Mouse (Mus musculus): ENCODE measurements around the gene Rplp1. TPM values are rescaled to one million over a fixed set of nuclear protein-coding genes. Genes with fewer than 3 reads are reported as not detected.
A peak's percentile ranks its signal among the peaks of the same experiment; 100 is the strongest.

The Rplp1 gene
- polyA plus RNA-seq, 1 experiment from 2014 or later, result 834 TPM

- Histone ChIP-seq H3K4me2 (0 out of 2 replicates have a peak overlapping the region, but pooled peaks have one; percentile 0), H3K4me3 (no peak overlapping the region), H3K4me1 (replicated peaks) (peaks cover 23% of the 10 kb centered on the region), H3K36me3 (peaks cover 44% of the 10 kb centered on the region), H3K9me3 (replicated peaks) (no peaks in the 10 kb centered on the region), H3K27me3 (no peaks in the 10 kb centered on the region), H3K9ac (no peak overlapping the region), H3K27ac (peak overlapping the region; percentile 40)
- no peak for ATAC-seq (replicated peaks; ENCODE audit: insufficient number of reproducible peaks, insufficient read depth, low FRiP score, low read depth)
- 48% methylated on average over 3 of the region's 3 CpGs for whole genome bisulfite sequencing
Measured at GRCm38 (mm10) chr9:61941054-61941453, 26.7 kb upstream of the Rplp1 start.

- ATAC-seq (replicated peaks; ENCODE audit: insufficient number of reproducible peaks, insufficient read depth, low FRiP score, low read depth), result no peak
- Histone ChIP-seq H3K4me3 (no peak overlapping the region), H3K36me3 (peaks cover 85% of the 10 kb centered on the region), H3K9me3 (replicated peaks) (no peaks in the 10 kb centered on the region), H3K4me2 (no peak overlapping the region), H3K27ac (no peak overlapping the region), H3K9ac (no peak overlapping the region), H3K4me1 (replicated peaks) (no peaks in the 10 kb centered on the region), H3K27me3 (no peaks in the 10 kb centered on the region)
- 65% methylated on average over 2 of the region's 2 CpGs for WGBS
Measured at GRCm38 (mm10) chr9:61933333-61933732, 19.0 kb upstream of the Rplp1 start.

- no peak overlapping the region for H3K27ac ChIP-seq
- peaks cover 82% of the 10 kb centered on the region for H3K36me3 ChIP-seq
- no peak overlapping the region for H3K4me2 ChIP-seq
- no peak for ATAC-seq (replicated peaks; ENCODE audit: insufficient number of reproducible peaks, insufficient read depth, low FRiP score, low read depth)
- H3K9ac ChIP-seq, result no peak overlapping the region
- H3K4me3 ChIP-seq, result no peak overlapping the region
- no peaks in the 10 kb centered on the region for H3K4me1 ChIP-seq (replicated peaks)
- no peaks in the 10 kb centered on the region for H3K9me3 ChIP-seq (replicated peaks)
- WGBS, result 54% methylated on average over 3 of the region's 3 CpGs
- no peaks in the 10 kb centered on the region for H3K27me3 ChIP-seq
Measured at GRCm38 (mm10) chr9:61932009-61932408, 17.7 kb upstream of the Rplp1 start.

DNA sequence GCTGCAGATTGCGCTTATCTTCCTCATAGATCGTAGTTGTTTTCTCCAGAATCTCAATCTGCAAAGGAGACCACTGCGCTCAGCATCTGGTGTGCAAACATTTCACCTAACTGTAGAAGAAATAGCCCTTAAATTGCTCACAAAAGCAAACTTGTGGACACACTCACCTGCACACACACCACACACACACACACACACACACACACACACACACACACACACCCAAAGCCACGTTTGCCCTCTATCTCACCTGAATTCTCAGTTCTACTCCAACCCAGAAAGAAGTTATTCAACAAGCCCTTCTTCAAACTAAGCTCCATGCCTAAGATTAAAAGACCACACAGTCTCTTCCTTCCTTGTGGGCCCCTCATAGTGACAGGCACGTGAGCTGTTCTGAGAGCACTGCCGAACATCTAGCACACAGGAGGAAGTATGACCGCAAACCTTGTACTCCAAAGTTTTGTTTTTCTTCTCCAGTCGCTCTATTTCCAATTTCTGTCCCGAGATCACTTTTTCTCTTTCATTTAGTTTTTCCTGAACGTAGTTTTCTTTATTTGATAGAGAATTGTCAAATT lies 10.8 kb upstream of the Rplp1 start:
- no peaks in the 10 kb centered on the region for H3K27me3 ChIP-seq
- no peak overlapping the region for H3K4me3 ChIP-seq
- no peaks in the 10 kb centered on the region for H3K4me1 ChIP-seq (replicated peaks)
- WGBS, result 85% methylated on average over 10 of the region's 10 CpGs
- no peak overlapping the region for H3K9ac ChIP-seq
- no peak overlapping the region for H3K4me2 ChIP-seq
- no peak overlapping the region for H3K27ac ChIP-seq
- no peak for ATAC-seq (replicated peaks; ENCODE audit: insufficient number of reproducible peaks, insufficient read depth, low FRiP score, low read depth)
- H3K9me3 ChIP-seq (replicated peaks), result no peaks in the 10 kb centered on the region
- H3K36me3 ChIP-seq, result peaks cover 87% of the 10 kb centered on the region

DNA sequence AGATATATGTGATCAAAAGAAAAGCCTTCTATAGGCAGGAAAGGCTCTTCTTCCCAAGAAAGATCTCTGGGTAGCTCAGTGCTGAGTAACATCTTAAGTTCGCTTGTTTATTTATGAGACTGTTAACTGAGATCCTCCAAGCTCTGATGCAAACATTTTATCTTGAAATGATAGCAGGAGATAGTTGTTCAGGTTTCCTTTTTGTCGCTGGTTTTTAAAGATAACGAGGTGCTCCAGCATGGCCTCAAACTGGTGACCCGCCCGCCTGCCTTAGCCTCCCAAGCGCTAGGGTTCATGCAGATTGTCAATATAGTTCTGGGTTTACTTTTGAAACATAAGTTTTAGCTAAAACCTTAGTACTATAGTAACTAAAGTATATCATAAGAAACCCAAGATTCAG lies 6.0 kb upstream of the Rplp1 start:
- H3K9ac ChIP-seq, result no peak overlapping the region
- 83% methylated on average over 6 of the region's 6 CpGs for WGBS
- no peaks in the 10 kb centered on the region for H3K27me3 ChIP-seq
- peaks cover 69% of the 10 kb centered on the region for H3K36me3 ChIP-seq
- no peak overlapping the region for H3K4me2 ChIP-seq
- no peak overlapping the region for H3K4me3 ChIP-seq
- ATAC-seq (replicated peaks; ENCODE audit: insufficient number of reproducible peaks, insufficient read depth, low FRiP score, low read depth), result no peak
- H3K9me3 ChIP-seq (replicated peaks), result no peaks in the 10 kb centered on the region
- H3K4me1 ChIP-seq (replicated peaks), result 0 out of 2 replicates have a peak, but pooled peaks cover under 1% of the 10 kb centered on the region
- H3K27ac ChIP-seq, result no peak overlapping the region

GRCm38 (mm10) chr9:61919464-61919863 lies 5.1 kb upstream of the Rplp1 start:
- no peaks in the 10 kb centered on the region for H3K27me3 ChIP-seq
- no peak overlapping the region for H3K27ac ChIP-seq
- H3K9ac ChIP-seq, result no peak overlapping the region
- no peak for ATAC-seq (replicated peaks; ENCODE audit: insufficient number of reproducible peaks, insufficient read depth, low FRiP score, low read depth)
- WGBS, result 92% methylated on average over 5 of the region's 5 CpGs
- 0 out of 2 replicates have a peak, but pooled peaks cover 2% of the 10 kb centered on the region for H3K4me1 ChIP-seq (replicated peaks)
- no peak overlapping the region for H3K4me2 ChIP-seq
- H3K36me3 ChIP-seq, result peaks cover 61% of the 10 kb centered on the region
- no peaks in the 10 kb centered on the region for H3K9me3 ChIP-seq (replicated peaks)
- no peak overlapping the region for H3K4me3 ChIP-seq

DNA sequence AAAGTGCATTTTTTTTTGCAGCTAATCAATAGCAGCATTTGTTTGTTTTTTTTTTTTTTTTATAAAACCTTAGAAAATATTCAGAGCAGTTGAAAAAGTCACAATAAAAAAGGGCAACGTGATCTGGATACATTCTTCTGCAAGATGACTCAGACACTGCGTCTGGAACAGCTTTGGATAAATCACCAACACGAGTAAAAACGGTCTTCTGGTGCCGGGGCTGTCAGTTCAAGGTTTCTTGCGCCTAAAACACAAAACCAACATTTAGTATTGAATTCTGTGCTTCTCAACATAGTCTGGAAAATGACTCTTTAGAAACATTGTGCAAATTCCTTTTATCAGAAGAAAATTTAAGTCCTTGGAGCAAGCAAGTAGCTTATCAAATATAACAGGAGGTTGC lies 3.1 kb upstream of the Rplp1 start:
- Histone ChIP-seq H3K9ac (no peak overlapping the region), H3K36me3 (peaks cover 49% of the 10 kb centered on the region), H3K4me3 (no peak overlapping the region), H3K4me2 (no peak overlapping the region), H3K9me3 (replicated peaks) (no peaks in the 10 kb centered on the region), H3K27ac (no peak overlapping the region), H3K4me1 (replicated peaks) (peaks cover 15% of the 10 kb centered on the region), H3K27me3 (no peaks in the 10 kb centered on the region)
- ATAC-seq (replicated peaks; ENCODE audit: insufficient number of reproducible peaks, insufficient read depth, low FRiP score, low read depth), result no peak
- WGBS, result 90% methylated on average over 6 of the region's 6 CpGs

DNA sequence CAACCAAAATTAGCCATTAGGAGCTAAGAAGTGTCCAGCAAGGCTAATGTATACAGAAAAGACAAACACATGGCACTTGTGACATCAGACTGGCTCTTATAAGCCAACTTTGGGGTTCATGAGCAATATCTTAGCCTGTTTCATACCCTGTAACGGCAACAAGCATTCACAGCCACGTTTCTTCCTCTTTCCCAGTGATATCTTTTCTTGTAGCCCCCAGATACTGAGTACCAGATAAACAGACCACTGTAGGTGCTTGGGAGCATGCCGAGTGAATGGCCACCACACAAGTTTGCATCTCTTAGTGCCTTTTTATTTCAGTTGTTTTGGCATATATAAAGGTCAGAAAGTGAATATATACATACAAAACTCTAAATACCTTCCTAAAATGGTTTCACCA lies 2.6 kb upstream of the Rplp1 start:
- peaks cover 49% of the 10 kb centered on the region for H3K36me3 ChIP-seq
- ATAC-seq (replicated peaks; ENCODE audit: insufficient number of reproducible peaks, insufficient read depth, low FRiP score, low read depth), result no peak
- 87% methylated on average over 3 of the region's 3 CpGs for WGBS
- H3K9me3 ChIP-seq (replicated peaks), result no peaks in the 10 kb centered on the region
- H3K27me3 ChIP-seq, result no peaks in the 10 kb centered on the region
- peaks cover 19% of the 10 kb centered on the region for H3K4me1 ChIP-seq (replicated peaks)
- H3K27ac ChIP-seq, result no peak overlapping the region
- H3K9ac ChIP-seq, result no peak overlapping the region
- H3K4me3 ChIP-seq, result no peak overlapping the region
- no peak overlapping the region for H3K4me2 ChIP-seq

- H3K4me1 ChIP-seq (replicated peaks), result peaks cover 19% of the 10 kb centered on the region
- H3K36me3 ChIP-seq, result peaks cover 40% of the 10 kb centered on the region
- ATAC-seq (replicated peaks; ENCODE audit: insufficient number of reproducible peaks, insufficient read depth, low FRiP score, low read depth), result no peak
- H3K27ac ChIP-seq, result peak overlapping the region; percentile 98
- WGBS, result 42% methylated on average over 4 of the region's 4 CpGs
- H3K9me3 ChIP-seq (replicated peaks), result no peaks in the 10 kb centered on the region
- H3K4me2 ChIP-seq, result peak overlapping the region; percentile 74
- H3K27me3 ChIP-seq, result no peaks in the 10 kb centered on the region
- H3K4me3 ChIP-seq, result peak overlapping the region; percentile 70
- H3K9ac ChIP-seq, result peak overlapping the region; percentile 60
Measured at GRCm38 (mm10) chr9:61915393-61916005, 1.2 kb upstream of the Rplp1 start.

GRCm38 (mm10) chr9:61914917-61915300 lies 567 bp upstream of the Rplp1 start:
- Histone ChIP-seq H3K4me3 (peak overlapping the region; percentile 70), H3K9me3 (replicated peaks) (no peaks in the 10 kb centered on the region), H3K9ac (peak overlapping the region; percentile 60), H3K4me2 (peak overlapping the region; percentile 74), H3K36me3 (peaks cover 38% of the 10 kb centered on the region), H3K27ac (peak overlapping the region; percentile 98), H3K27me3 (no peaks in the 10 kb centered on the region), H3K4me1 (replicated peaks) (peaks cover 19% of the 10 kb centered on the region)
- WGBS, result 4% methylated on average over 13 of the region's 13 CpGs
- no peak for ATAC-seq (replicated peaks; ENCODE audit: insufficient number of reproducible peaks, insufficient read depth, low FRiP score, low read depth)

DNA sequence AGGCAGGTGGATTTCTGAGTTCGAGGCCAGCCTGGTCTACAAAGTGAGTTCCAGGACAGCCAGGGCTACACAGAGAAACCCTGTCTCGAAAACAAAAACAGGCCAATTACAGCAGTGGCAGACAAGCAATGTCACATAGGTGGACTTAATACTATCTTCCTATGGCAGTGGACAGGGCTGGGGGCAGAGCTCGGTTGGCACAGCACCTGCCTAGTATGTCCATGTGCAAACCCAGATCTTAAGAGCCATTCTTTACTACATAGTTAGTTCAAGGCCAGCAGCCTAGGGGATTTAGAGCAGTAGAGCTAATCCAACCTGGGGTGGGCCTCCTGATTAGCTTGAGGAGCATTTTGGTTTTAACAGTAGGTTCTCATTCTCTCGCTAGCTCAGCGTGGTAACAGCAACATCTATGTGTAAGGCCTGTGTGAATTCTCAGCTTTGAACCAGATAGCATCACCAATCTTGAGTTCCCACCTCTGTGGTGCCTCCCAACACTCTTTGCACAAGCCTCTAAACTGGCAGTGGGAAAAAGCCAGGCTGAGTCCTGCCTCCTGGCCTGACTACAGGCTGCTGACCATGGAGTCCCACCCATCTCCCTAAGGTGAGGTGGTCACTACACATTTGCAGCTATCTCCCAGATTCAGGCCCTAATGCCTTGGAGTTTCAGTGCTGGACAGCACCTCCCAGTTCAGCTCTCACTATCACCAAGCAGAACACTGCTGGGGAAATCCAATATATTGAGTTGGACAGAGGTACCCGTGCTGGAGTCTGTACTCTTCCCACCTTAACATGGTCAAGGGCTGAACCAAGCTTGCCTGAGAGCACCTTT lies 2.8 kb downstream of the Rplp1 start:
- Histone ChIP-seq H3K27me3 (no peaks in the 10 kb centered on the region), H3K4me2 (no peak overlapping the region), H3K27ac (no peak overlapping the region), H3K9ac (no peak overlapping the region), H3K4me1 (replicated peaks) (peaks cover 19% of the 10 kb centered on the region), H3K9me3 (replicated peaks) (no peaks in the 10 kb centered on the region), H3K4me3 (no peak overlapping the region), H3K36me3 (peaks cover 15% of the 10 kb centered on the region)
- ATAC-seq (replicated peaks; ENCODE audit: insufficient number of reproducible peaks, insufficient read depth, low FRiP score, low read depth), result no peak
- 56% methylated on average over 6 of the region's 6 CpGs for WGBS

All from heart, embryonic 15.5 days (tissue).